Mouse (Mus musculus) lung, postnatal 36 days (tissue): ENCODE measurements around the gene Yy2.

ENCODE experiments used
- DNase-seq: peaks from one replicate; pipeline ENCODE4 v3.0.0; 2022; ENCODE audit warnings: mixed read lengths

Gene Yy2

GRCm38 (mm10) chrX:157568840-157569239 lies at the start of gene Yy2:
Gene Yy2 (minus strand): TSS chrX:157568985.
- DNase-seq: no peak

DNA sequence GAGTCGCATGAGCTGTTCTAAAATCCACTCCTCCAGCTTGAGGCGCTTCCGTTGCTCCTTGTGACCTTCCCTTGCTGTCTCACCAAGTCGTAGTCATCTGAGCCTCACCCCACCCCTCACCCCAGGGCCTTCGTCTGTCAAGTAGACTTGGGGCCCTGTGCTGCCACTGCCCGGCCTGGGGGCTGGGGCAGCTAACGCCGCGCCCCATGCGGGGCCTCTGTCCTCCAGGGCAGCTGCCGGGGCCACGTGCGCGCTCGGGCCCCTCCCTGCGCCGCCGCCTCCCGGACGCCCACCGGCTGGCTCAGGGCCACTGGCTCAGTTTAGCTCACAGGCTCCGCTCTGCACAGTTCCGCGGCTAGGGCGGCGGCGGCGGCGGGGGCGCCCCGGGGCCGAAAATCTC lies 44.1 kb upstream of the Yy2 start:
- no peak for DNase-seq

- peak; percentile 56 for DNase-seq
Measured at GRCm38 (mm10) chrX:157601450-157601849, 32.7 kb upstream of the Yy2 start.

DNA sequence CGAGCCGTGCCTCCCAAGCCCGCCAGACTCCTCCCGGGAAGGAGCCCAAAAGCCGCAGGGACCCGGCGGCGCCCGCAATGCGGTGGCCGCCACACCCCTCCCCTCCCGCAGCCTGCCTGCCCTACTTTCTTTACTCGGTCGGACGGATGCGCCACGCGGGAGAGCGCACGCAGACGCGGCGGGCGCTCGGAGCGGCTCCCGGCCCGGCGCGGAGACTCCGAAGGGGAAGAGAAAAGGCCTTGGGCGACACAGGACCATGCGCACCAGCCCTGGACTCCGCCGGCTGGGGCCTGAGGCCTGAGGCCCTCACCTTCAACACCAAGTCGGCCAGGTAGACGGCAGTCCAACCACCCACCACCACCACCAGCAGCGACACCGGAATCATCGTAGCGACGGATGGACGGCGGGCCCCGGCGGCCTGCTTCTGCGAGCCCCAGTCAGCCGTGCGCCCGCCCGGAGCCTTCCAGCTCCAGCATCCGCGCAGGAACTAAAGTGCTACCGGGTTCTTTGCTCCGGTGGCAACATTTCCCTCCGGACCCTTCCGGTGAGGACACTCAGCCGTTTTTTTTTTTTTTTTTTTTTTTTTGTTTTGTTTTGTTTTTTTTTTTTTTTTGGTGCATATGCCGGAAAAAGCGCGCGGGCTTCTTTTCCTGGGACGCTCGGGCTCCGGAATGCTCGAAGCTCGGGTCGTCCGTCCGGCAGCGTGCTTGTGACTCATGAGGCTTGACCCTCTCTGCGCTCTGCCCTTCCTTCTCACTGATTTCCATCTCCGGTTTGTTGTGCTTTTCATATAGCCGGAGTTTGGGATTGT lies 29.6 kb upstream of the Yy2 start, which contains the start of gene Mbtps2:
Gene Mbtps2, minus strand, starts transcription at position 530 of the 811 bp plus-strand sequence.
- DNase-seq: peak; percentile 60

- peak; percentile 32 for DNase-seq
Measured at GRCm38 (mm10) chrX:157597585-157598185, 28.9 kb upstream of the Yy2 start.

GRCm38 (mm10) chrX:157596802-157597201 lies 28.0 kb upstream of the Yy2 start:
- no peak for DNase-seq

DNA sequence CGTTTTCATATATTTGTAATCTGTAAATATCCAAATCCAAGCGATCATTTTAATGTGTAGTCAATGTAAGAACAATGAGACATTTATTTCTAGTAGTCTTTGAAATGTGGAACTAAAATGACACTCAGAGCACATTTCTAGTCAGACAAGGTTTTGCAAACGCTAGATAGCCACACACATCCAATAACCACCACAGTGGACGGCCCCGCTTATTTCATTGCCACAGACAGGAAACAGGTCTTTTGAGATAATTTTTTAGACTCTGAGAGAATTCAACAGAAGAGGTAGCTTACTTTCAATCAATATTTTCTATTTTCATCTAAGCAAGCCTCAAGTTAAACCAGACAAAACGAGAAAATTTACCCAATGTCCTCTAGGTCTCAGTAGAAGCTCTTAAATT lies 27.1 kb upstream of the Yy2 start:
- DNase-seq: no peak

DNA sequence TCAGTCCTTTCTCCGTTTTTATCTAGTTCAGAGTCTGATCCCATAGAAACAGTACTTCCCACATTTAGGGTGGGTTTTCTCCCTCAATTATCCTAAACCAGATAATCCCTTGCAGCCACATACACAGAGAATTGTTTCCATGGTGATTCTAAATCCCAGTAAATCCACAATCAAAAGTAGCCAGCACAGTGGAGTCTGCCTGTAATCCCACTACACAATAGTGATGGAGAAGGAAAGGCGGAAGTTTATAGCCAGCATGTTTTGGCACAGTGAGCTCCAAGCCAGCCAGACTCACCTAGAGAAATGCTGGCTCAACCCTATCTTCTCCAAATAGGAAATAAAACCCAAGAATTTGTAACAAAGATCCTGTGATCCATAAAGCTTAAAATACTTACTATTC lies 25.8 kb upstream of the Yy2 start:
- DNase-seq: no peak

DNA sequence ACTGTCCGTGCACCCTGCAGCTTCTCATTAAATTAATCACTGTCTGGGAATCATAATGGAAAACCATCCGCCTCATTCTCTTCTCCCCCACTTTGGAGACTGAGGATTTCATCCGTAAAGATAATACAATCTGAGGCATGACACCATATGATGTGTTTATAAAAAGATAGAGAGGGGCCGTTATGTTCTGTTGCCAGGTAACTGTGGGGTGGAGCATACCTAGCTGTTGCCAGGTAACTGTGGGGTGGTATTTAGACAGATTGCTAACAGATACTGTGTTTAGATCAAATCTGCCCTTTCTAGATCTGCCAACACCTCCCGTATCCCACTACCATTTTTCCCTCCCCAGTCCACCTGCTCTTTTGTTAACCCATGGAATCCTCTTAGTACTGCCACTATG lies 18.2 kb upstream of the Yy2 start:
- no peak for DNase-seq

DNA sequence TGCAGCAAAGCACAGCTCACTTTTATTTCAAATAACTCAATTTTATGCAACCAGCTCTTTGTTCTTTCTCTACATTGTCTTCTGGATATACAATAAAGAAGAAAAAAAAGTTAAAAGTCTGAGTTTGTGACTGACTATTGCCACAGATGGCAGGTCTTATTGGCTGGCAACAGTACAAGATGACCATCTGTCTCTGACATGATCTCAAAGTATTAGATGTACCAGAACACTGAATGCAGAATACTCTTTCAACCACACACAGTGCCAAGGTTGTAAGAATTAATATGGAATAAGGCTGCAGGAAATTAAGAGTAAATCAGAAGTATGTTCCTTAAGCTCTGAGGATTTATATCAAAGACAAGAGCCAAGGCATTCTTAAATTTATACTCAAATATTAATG lies 17.6 kb upstream of the Yy2 start:
- DNase-seq: no peak

DNA sequence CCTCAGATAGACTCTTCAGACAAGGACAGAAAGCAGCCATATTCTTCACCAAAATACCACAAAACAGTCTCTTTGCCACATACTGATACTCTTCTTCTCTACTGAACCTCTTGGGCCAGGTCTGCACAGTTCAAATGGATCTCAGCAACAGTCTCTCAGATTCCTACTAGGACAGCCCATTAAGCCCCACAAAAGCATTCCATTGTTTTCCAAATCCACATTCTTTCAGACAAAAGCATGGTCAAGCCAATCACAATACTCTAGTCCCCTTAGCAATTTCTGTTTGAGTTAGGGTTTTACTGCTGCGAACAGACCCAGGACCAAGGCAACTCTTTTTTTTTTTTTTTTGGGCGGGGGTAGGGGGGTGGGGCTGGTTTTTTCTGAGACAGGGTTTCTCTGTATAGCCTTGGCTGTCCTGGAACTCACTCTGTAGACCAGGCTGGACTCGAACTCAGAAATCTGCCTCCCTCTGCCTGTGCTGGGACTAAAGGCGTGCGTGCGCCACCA lies 10.4 kb upstream of the Yy2 start:
- no peak for DNase-seq

- DNase-seq: no peak
Measured at GRCm38 (mm10) chrX:157574683-157575082, 5.9 kb upstream of the Yy2 start.

DNA sequence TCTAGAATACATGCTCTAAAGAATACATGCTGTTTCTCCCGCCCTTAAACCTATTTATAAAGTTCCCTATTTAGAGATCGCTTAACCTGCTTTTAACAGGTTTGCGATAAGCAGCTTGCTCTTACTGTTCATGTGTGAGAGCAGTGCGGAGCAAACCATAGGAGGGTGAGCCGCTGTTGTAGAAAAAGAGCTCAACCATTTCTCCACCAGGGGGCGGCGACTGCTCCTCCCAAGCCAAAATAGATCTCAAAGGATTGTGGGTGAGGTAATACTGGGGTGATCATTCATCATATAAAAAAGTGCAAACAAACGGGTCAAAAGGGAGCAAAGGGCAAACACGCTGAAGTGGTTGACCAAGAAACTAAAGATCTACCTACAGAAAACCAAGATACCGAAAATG lies 5.0 kb downstream of the Yy2 start:
- DNase-seq: peak; percentile 37

DNA sequence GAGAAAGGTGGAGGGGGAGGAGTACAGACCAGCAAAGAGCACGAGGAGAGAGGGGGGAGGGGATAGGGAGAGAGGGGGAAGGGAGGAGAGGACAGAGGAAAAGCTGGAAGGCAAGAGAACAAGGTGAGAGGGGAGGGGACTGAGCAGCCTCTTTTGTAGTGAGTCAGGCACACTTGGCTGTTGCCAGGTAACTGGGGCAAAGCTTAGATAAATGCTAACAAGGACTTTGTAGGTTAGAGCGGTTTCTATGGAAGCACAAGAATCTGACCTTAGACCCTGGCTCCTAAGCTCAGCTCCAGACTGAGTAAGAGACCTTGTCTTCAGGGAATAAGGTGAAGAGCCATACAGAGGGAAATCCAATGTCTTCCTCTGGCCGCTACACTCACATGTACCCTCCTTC lies 21.7 kb downstream of the Yy2 start:
- DNase-seq: peak; percentile 47
